16 mouse cellular contexts compared by ENCODE assay signal in genomic region chr1:34063943-34064342, GRCm38 (mm10).
"Had no signal": no experiment of that assay in that cellular context is flagged by ENCODE, and none has a peak within 500 bp of the region (broad histone marks: within the 10 kb centered on the region; RNA-seq: fewer than 3 reads in every experiment).

No protein-coding gene starts in this region.

- H3K36me3 ChIP-seq: limb, embryonic 12.5 days; midbrain, embryonic 12.5 days; neural tube, embryonic 13.5 days; stomach, embryonic 15.5 days had no signal

- H3K4me2 ChIP-seq: limb, embryonic 12.5 days; lung, embryonic 14.5 days; midbrain, embryonic 12.5 days; neural tube, embryonic 13.5 days; stomach, embryonic 15.5 days had no signal

- H3K9ac ChIP-seq: limb, embryonic 12.5 days; liver, embryonic 14.5 days; lung, embryonic 14.5 days; midbrain, embryonic 12.5 days; neural tube, embryonic 13.5 days; stomach, embryonic 15.5 days had no signal

- H3K27me3 ChIP-seq: limb, embryonic 12.5 days; midbrain, embryonic 12.5 days; neural tube, embryonic 13.5 days; stomach, embryonic 15.5 days had no signal

- DNase-seq: kidney, adult 8-10 months; kidney, postnatal 10 days; kidney, postnatal 4 days; liver; lung, embryonic 14.5 days; lung, postnatal 10 days; lung, postnatal 4 days; right cerebral cortex, postnatal 14 days; thymus, adult 2 months; thymus, postnatal 25 days had no signal

- H3K27ac ChIP-seq: layer of hippocampus, adult 2 months; limb, embryonic 12.5 days; liver, embryonic 14.5 days; stomach, embryonic 15.5 days had no signal

- H3K4me3 ChIP-seq: layer of hippocampus, adult 2 months; limb, embryonic 12.5 days; midbrain, embryonic 12.5 days; neural tube, embryonic 13.5 days; stomach, embryonic 15.5 days had no signal

- H3K9me3 ChIP-seq: limb, embryonic 12.5 days; midbrain, embryonic 12.5 days; neural tube, embryonic 13.5 days; stomach, embryonic 15.5 days had no signal
